Mouse (Mus musculus): ENCODE data around the gene Gm20388. TPM values are rescaled to one million over a fixed set of nuclear protein-coding genes. Genes with fewer than 3 reads are reported as not detected.
A peak's percentile ranks its signal among the peaks of the same experiment; 100 is the strongest.

Gene Gm20388
- polyA plus RNA-seq, 1 experiment, result 10.6 TPM

DNA sequence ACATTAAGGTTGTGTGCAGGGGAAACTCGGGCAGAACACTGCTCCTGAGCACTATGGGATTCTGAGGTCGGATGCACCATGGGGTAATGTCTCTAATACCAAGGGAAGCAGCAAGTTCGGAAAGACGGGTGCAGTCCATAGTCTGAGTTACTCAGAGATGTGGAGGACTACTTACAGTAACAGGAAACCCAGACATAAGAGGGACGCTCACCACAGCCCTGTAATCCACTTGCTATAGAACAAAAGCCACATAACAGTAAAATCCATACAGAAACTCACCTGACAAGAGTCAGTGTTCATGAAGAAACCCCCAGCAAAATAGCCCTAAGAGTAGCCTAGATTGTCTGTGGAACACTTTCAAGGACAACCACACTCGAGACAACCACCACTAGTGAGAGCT lies 3013.4 kb downstream of the Gm20388 start:
- no peak for TF ChIP-seq POLR2A (IDR thresholded peaks at IDR 0.05; ENCODE audit: borderline replicate concordance, control insufficient read depth, low read depth, low read length)
- TF ChIP-seq CTCF (IDR thresholded peaks at IDR 0.05; ENCODE audit: control insufficient read depth, insufficient read depth, low read length), result no peak
- Histone ChIP-seq H3K4me3 (replicated peaks; ENCODE audit: control insufficient read depth, low read depth, low read length) (no peak overlapping the region), H3K27ac (ENCODE audit: control insufficient read depth, insufficient read depth, low read depth, low read length, poor library complexity) (no peak overlapping the region), H3K4me1 (ENCODE audit: control insufficient read depth, insufficient read depth, low read length) (peaks cover 5% of the 10 kb centered on the region)
- WGBS, result 25% methylated on average over 6 of the region's 6 CpGs

DNA sequence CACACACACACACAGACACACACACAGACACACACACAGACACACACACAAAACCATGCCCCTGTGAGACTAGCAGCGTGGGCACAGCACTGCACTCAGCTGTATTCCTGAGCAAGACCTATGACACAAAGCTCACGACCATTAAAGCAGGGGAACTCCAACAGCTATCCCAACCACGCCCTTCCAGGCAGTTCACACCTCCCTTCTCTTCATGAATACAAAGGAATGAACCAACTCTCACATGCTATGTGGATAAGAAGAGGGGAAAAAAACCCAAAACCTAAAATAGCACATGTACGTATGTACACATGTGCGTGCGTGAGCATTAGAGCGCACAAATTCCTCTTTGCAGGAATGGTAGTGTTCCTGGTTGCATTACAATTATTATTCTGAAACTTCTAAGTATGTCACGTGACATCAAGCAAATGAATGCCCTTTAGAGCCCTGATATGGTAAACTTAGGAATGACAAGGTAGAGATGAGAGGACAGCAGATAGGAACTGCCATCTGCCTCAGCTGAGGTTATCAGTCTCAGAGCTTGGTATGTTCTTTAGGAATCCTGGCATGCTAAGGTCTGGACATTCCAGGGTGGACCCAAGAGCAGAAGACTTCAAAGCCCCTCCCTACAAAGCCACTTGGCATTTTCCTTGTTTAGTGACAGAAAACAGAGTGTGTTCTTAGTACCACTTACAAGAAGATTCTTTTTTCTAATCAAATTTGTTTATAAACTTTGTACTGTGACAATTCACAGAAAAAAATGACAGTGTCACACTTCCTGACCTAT lies 3015.5 kb downstream of the Gm20388 start:
- H3K4me1 ChIP-seq (ENCODE audit: control insufficient read depth, insufficient read depth, low read length), result peaks cover 6% of the 10 kb centered on the region
- H3K27ac ChIP-seq (ENCODE audit: control insufficient read depth, insufficient read depth, low read depth, low read length, poor library complexity), result no peak overlapping the region
- H3K4me3 ChIP-seq (replicated peaks; ENCODE audit: control insufficient read depth, low read depth, low read length), result no peak overlapping the region
- WGBS, result 85% methylated on average over 8 of the region's 8 CpGs
- no peak for TF ChIP-seq POLR2A (IDR thresholded peaks at IDR 0.05; ENCODE audit: borderline replicate concordance, control insufficient read depth, low read depth, low read length)
- no peak for TF ChIP-seq CTCF (IDR thresholded peaks at IDR 0.05; ENCODE audit: control insufficient read depth, insufficient read depth, low read length)

DNA sequence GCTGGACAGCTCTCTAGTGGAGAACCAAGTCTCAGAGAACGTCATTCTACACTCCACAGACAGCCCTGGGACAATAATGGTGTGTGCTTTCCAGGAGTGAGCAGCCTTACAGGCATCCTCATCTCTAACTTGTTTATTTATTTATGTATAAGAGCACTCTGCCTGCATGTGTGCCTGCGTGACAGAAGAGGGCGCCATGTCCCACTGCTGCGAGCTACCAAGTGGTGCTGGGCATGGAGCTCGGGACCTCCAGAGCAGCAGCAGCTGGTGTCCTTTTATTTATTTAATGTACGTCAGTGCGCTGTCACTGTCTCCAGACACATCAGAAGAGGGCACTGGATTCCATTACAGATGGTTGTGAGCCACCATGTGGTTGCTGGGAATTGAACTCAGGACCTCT lies 3016.1 kb downstream of the Gm20388 start:
- WGBS, result 88% methylated on average over 7 of the region's 7 CpGs
- H3K27ac ChIP-seq (ENCODE audit: control insufficient read depth, insufficient read depth, low read depth, low read length, poor library complexity), result no peak overlapping the region
- no peak overlapping the region for H3K4me3 ChIP-seq (replicated peaks; ENCODE audit: control insufficient read depth, low read depth, low read length)
- H3K4me1 ChIP-seq (ENCODE audit: control insufficient read depth, insufficient read depth, low read length), result peaks cover 6% of the 10 kb centered on the region
- no peak for TF ChIP-seq POLR2A (IDR thresholded peaks at IDR 0.05; ENCODE audit: borderline replicate concordance, control insufficient read depth, low read depth, low read length)
- peak; percentile 62 for TF ChIP-seq CTCF (IDR thresholded peaks at IDR 0.05; ENCODE audit: control insufficient read depth, insufficient read depth, low read length)

DNA sequence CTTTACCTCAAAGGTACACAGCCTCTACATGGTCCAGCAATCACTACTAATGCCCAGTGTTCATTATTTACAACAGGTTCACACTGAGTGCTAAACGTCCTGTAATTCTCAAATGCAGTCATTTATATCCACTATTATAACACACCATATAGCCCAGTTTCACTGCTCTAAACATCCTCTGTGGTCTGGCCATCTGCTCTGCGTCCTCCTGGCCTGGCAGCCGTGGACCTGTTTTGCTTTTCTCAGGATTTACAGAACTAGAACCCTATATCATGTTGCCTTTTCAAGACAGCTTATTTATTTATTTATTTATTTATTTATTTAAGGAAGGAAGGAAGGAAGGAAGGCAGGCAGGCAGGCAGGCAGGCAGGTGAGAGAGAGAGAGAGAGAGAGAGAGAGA lies 3017.2 kb downstream of the Gm20388 start:
- peaks cover 9% of the 10 kb centered on the region for H3K4me1 ChIP-seq (ENCODE audit: control insufficient read depth, insufficient read depth, low read length)
- 73% methylated on average over 3 of the region's 3 CpGs for WGBS

DNA sequence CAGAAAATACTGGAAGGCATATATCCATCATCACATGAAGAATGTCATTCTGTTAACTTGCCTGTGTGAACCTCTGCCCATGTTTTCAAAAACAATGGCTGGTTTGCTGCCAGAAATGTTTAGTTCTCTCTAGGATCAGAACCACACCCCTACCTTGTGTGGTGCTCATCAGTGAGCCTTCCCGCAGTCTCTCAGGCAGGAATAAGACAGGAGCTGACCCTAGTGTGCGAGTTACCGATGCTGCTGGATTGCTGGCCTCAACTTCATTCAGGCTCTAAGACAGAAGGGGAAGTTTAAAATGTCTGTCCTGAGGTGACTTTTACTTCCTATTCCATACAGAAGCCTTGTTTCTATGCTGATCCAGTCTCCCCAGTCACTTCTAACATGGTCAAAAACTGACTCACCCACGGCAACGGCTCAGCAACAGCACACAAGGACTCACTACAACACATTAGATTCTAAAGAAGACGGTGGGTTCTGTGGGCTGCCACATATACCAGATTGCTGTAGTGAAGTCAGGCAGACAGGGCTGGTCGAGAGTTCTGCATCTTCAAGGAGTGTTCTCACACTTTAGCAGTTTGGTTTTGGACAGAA lies 3018.1 kb downstream of the Gm20388 start:
- Histone ChIP-seq H3K4me1 (ENCODE audit: control insufficient read depth, insufficient read depth, low read length) (peaks cover 11% of the 10 kb centered on the region), H3K4me3 (replicated peaks; ENCODE audit: control insufficient read depth, low read depth, low read length) (no peak overlapping the region), H3K27ac (ENCODE audit: control insufficient read depth, insufficient read depth, low read depth, low read length, poor library complexity) (no peak overlapping the region)
- no peak for TF ChIP-seq POLR2A (IDR thresholded peaks at IDR 0.05; ENCODE audit: borderline replicate concordance, control insufficient read depth, low read depth, low read length)
- WGBS, result 20% methylated on average over 7 of the region's 7 CpGs

More for the DNA sequence above, 3017.2 kb downstream of the Gm20388 start:
- H3K27ac ChIP-seq (ENCODE audit: control insufficient read depth, insufficient read depth, low read depth, low read length, poor library complexity), result no peak overlapping the region
- H3K4me3 ChIP-seq (replicated peaks; ENCODE audit: control insufficient read depth, low read depth, low read length), result no peak overlapping the region
- TF ChIP-seq CTCF (IDR thresholded peaks at IDR 0.05; ENCODE audit: control insufficient read depth, insufficient read depth, low read length), result no peak
- no peak for TF ChIP-seq POLR2A (IDR thresholded peaks at IDR 0.05; ENCODE audit: borderline replicate concordance, control insufficient read depth, low read depth, low read length)

DNA sequence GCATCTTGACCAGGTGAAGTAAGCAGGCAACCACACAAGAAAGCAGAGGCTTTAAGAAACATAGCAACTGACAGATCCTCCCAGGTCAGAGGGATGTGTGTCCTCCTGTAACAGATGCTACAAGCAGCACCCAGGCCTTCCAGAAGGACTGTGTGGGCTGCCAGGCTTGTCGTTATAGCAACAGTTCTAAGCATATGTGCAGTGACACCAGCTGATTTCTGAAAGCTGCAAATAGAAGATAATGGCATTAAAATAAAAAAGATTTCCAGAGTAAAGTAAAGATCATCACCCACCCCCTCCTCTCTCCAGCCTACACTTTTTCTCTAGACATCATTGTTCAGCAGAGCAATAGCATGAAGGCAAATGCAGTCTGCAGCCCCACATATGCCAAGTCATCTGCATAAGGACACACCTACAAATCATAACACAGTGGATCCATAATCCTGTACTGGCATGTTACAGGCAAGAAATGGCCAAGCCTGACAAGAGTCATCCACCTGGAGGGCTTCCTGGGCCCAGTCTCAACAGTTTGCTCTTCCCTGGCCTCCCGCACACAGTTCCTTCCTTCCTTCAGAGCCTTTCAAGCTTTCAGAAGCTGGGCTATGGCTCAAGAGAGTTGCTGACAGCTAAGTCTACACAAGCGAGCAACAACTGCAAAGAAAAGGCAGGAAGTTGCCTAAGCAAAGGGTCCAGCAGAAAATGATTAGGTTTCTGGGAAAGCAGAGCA lies 3021.4 kb downstream of the Gm20388 start:
- TF ChIP-seq CTCF (IDR thresholded peaks at IDR 0.05; ENCODE audit: control insufficient read depth, insufficient read depth, low read length), result no peak
- TF ChIP-seq POLR2A (IDR thresholded peaks at IDR 0.05; ENCODE audit: borderline replicate concordance, control insufficient read depth, low read depth, low read length), result no peak
- WGBS, result 28% methylated on average over 3 of the region's 3 CpGs
- Histone ChIP-seq H3K4me3 (replicated peaks; ENCODE audit: control insufficient read depth, low read depth, low read length) (no peak overlapping the region), H3K4me1 (ENCODE audit: control insufficient read depth, insufficient read depth, low read length) (peaks cover 8% of the 10 kb centered on the region; the same call in 1 of the 2 replicates), H3K27ac (ENCODE audit: control insufficient read depth, insufficient read depth, low read depth, low read length, poor library complexity) (peak overlapping the region; percentile 56)

DNA sequence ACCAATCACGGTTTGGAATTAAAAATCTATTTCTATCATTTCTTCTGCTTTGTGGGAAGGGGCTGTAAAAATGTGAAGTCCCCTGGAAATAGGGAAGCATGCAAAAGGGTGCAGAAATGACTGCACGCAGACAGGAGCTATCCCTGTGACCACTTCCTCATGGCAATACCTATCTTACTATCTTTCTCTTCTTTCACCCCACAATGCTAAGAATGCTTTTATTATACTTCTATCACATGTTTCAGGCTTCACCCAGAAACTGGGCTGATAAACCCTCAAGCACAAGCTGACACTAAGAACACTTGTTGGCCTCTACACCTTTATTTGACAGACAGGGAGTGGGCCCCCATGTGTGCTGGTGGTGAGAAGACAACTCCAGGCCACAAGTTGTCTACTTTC lies 3021.9 kb downstream of the Gm20388 start:
- TF ChIP-seq CTCF (IDR thresholded peaks at IDR 0.05; ENCODE audit: control insufficient read depth, insufficient read depth, low read length), result no peak
- 5% methylated on average over 2 of the region's 2 CpGs for WGBS
- Histone ChIP-seq H3K27ac (ENCODE audit: control insufficient read depth, insufficient read depth, low read depth, low read length, poor library complexity) (peak overlapping the region; percentile 56; the same call in 1 of the 2 replicates), H3K4me1 (ENCODE audit: control insufficient read depth, insufficient read depth, low read length) (peaks cover 9% of the 10 kb centered on the region; the same call in 1 of the 2 replicates), H3K4me3 (replicated peaks; ENCODE audit: control insufficient read depth, low read depth, low read length) (no peak overlapping the region)

DNA sequence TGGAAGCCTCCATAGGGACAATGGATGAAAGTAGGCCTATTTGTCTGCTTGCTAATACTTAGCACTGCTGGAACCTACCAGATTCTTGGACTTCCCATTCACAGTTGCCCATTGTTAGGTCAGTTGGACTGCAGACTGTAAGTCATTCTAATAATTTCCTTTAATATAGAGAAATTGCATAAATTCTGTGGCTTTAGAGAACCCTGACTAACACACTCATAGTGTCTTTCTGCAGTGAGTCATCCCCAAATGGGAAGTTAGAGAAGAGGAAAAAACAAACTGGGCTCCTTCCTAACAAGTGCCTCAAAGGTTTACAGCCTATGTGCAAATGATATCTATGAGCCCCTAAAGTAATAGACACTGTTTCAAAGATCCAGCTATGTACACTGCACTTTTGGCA lies 3023.3 kb downstream of the Gm20388 start:
- Histone ChIP-seq H3K27ac (ENCODE audit: control insufficient read depth, insufficient read depth, low read depth, low read length, poor library complexity) (no peak overlapping the region; the same call in 1 of the 2 replicates), H3K4me1 (ENCODE audit: control insufficient read depth, insufficient read depth, low read length) (peaks cover 11% of the 10 kb centered on the region), H3K4me3 (replicated peaks; ENCODE audit: control insufficient read depth, low read depth, low read length) (no peak overlapping the region)
- TF ChIP-seq CTCF (IDR thresholded peaks at IDR 0.05; ENCODE audit: control insufficient read depth, insufficient read depth, low read length), result no peak
- TF ChIP-seq POLR2A (IDR thresholded peaks at IDR 0.05; ENCODE audit: borderline replicate concordance, control insufficient read depth, low read depth, low read length), result no peak

Data from bone marrow, adult 2 months (tissue).